Comparison of ENCODE assay signal across 8 mouse cellular contexts in genomic region chr17:70794291-70794690, GRCm38 (mm10). TPM values are rescaled to one million over a fixed set of nuclear protein-coding genes. Genes with fewer than 3 reads are reported as not detected.
A peak's percentile ranks its signal among the peaks of the same experiment; 100 is the strongest.
DNase-seq lines count a peak whose midpoint lies in the region; ATAC-seq and TF ChIP-seq lines count a peak whose summit lies in the region.
"Had no signal": no experiment of that assay in that cellular context is flagged by ENCODE, and none has a peak within 500 bp of the region (broad histone marks: within the 10 kb centered on the region; RNA-seq: fewer than 3 reads in every experiment).

No protein-coding gene starts in this region.

- H3K4me1 ChIP-seq in MEL (ENCODE audit: control insufficient read depth in 1 of 2, insufficient read depth in 2 of 2, low read length in 2 of 2): peaks cover 0 to 2% of the 10 kb centered on the region in 2 experiments; a peak in 1 of 4 replicates
- H3K4me1 ChIP-seq in intestine, embryonic 15.5 days (replicated peaks): peaks cover 6% of the 10 kb centered on the region; the same call in 1 of the 2 replicates
- H3K4me1 ChIP-seq in midbrain, embryonic 13.5 days (replicated peaks): peaks cover 14% of the 10 kb centered on the region
- H3K4me1 ChIP-seq in liver, embryonic 12.5 days: no peaks in the 10 kb centered on the region
- H3K4me1 ChIP-seq: megakaryocyte, embryonic 14.5 days had no signal

- no peak for TF ChIP-seq CTCF in MEL (IDR thresholded peaks at IDR 0.05 in 2 of 3, conservative IDR thresholded peaks at IDR 0.05 in 1 of 3; ENCODE audit: control insufficient read depth in 1 of 3, insufficient read depth in 1 of 3, low read depth in 2 of 3, low read length in 3 of 3, poor library complexity in 1 of 3, severe bottlenecking in 1 of 3)

- H3K4me2 ChIP-seq in intestine, embryonic 15.5 days (replicated peaks): peak overlapping the region; percentile 25
- H3K4me2 ChIP-seq in midbrain, embryonic 13.5 days (replicated peaks): no peak overlapping the region
- H3K4me2 ChIP-seq in liver, embryonic 12.5 days: no peak overlapping the region

- peaks cover 0 to 2% of the 10 kb centered on the region in 2 experiments; a peak in 1 of 4 replicates for H3K27me3 ChIP-seq in MEL (ENCODE audit: control insufficient read depth in 1 of 2, insufficient read depth in 2 of 2, low read length in 2 of 2)
- H3K27me3 ChIP-seq in intestine, embryonic 15.5 days (replicated peaks): no peaks in the 10 kb centered on the region
- H3K27me3 ChIP-seq in midbrain, embryonic 13.5 days: 0 out of 2 replicates have a peak, but pooled peaks cover 5% of the 10 kb centered on the region
- H3K27me3 ChIP-seq in liver, embryonic 12.5 days (replicated peaks): no peaks in the 10 kb centered on the region

- no peak overlapping the region for H3K9ac ChIP-seq in MEL (ENCODE audit: control insufficient read depth, low read depth, low read length, poor library complexity, severe bottlenecking)
- no peak overlapping the region for H3K9ac ChIP-seq in intestine, embryonic 15.5 days
- no peak overlapping the region for H3K9ac ChIP-seq in midbrain, embryonic 13.5 days (replicated peaks)
- H3K9ac ChIP-seq in liver, embryonic 12.5 days: no peak overlapping the region

- no peak for TF ChIP-seq RAD21 in MEL (IDR thresholded peaks at IDR 0.05; ENCODE audit: low read depth, low read length)

- TF ChIP-seq POLR2A in MEL (IDR thresholded peaks at IDR 0.05; ENCODE audit: control insufficient read depth in 1 of 2, insufficient read depth in 1 of 2, low read depth in 1 of 2, low read length in 2 of 2, poor library complexity in 1 of 2): no peak

- no peaks in the 10 kb centered on the region for H3K9me3 ChIP-seq in MEL (replicated peaks; ENCODE audit: insufficient read depth, low read length)
- no peaks in the 10 kb centered on the region for H3K9me3 ChIP-seq in intestine, embryonic 15.5 days
- H3K9me3 ChIP-seq in midbrain, embryonic 13.5 days: no peaks in the 10 kb centered on the region
- H3K9me3 ChIP-seq in liver, embryonic 12.5 days (replicated peaks): no peaks in the 10 kb centered on the region

- ATAC-seq in common myeloid progenitor, adult 5-6 weeks (replicated peaks; ENCODE audit: low read depth, poor library complexity, severe bottlenecking): 0 out of 2 replicates have a peak, but pooled peaks have one; percentile 32
- ATAC-seq in intestine, embryonic 15.5 days: peak; percentile 86
- ATAC-seq in midbrain, embryonic 13.5 days: peak; percentile 90
- no peak for ATAC-seq in liver, embryonic 12.5 days

- TF ChIP-seq EP300 in MEL (IDR thresholded peaks at IDR 0.05; ENCODE audit: low read depth in 1 of 2, low read length in 2 of 2): no peak

- no peaks in the 10 kb centered on the region for H3K79me2 ChIP-seq in MEL (ENCODE audit: control insufficient read depth, insufficient read depth, low read length, poor library complexity)

- H3K36me3 ChIP-seq in MEL (ENCODE audit: control insufficient read depth in 1 of 2, insufficient read depth in 2 of 2, low read length in 2 of 2): no peaks in the 10 kb centered on the region
- no peaks in the 10 kb centered on the region for H3K36me3 ChIP-seq in intestine, embryonic 15.5 days
- H3K36me3 ChIP-seq in midbrain, embryonic 13.5 days: no peaks in the 10 kb centered on the region
- no peaks in the 10 kb centered on the region for H3K36me3 ChIP-seq in liver, embryonic 12.5 days

- 14% methylated on average over 7 of the region's 7 CpGs for WGBS in intestine, embryonic 15.5 days
- WGBS in midbrain, embryonic 13.5 days: 1% methylated on average over 7 of the region's 7 CpGs
- WGBS in liver, embryonic 12.5 days (ENCODE audit: insufficient replicate concordance): 23% methylated on average over 7 of the region's 7 CpGs

- H3K4me3 ChIP-seq in MEL (ENCODE audit: control insufficient read depth in 1 of 2, insufficient read depth in 1 of 2, low read depth in 2 of 2, low read length in 2 of 2): peak overlapping the region in 1 of 2 experiments; percentile 26; a peak in 1 of 4 replicates
- no peak overlapping the region for H3K4me3 ChIP-seq in intestine, embryonic 15.5 days (replicated peaks)
- H3K4me3 ChIP-seq in midbrain, embryonic 13.5 days (replicated peaks): no peak overlapping the region
- H3K4me3 ChIP-seq in liver, embryonic 12.5 days: no peak overlapping the region
- H3K4me3 ChIP-seq: megakaryocyte, embryonic 14.5 days had no signal

- H3K27ac ChIP-seq in MEL (ENCODE audit: control insufficient read depth, low read depth, low read length): no peak overlapping the region
- H3K27ac ChIP-seq in intestine, embryonic 15.5 days: peak overlapping the region; percentile 11
- peak overlapping the region; percentile 72 for H3K27ac ChIP-seq in midbrain, embryonic 13.5 days
- H3K27ac ChIP-seq in liver, embryonic 12.5 days: no peak overlapping the region

- DNase-seq in MEL (ENCODE audit: low read depth, low spot score) (peak; percentile 16), adipocyte (ENCODE audit: low spot score) (no peak)
- DNase-seq in gastrocnemius, postnatal 25 days: peak; percentile 11

TF ChIP-seq in MEL, 35 proteins besides CTCF, POLR2A, EP300 and RAD21:
- TF ChIP-seq MEF2A (IDR thresholded peaks at IDR 0.05; ENCODE audit: extremely low read depth, insufficient replicate concordance, low read depth, low read length, poor library complexity, severe bottlenecking) (no peak), E2F4 (IDR thresholded peaks at IDR 0.05; ENCODE audit: borderline replicate concordance, low read depth, low read length) (no peak), HCFC1 (IDR thresholded peaks at IDR 0.05; ENCODE audit: low read depth, low read length) (no peak), BHLHE40 (IDR thresholded peaks at IDR 0.05; ENCODE audit: borderline replicate concordance, low read depth, low read length) (no peak), MAZ (IDR thresholded peaks at IDR 0.05; ENCODE audit: low read depth, low read length) (no peak), POLR2AphosphoS2 (IDR thresholded peaks at IDR 0.05; ENCODE audit: low read length) (no peak), UBTF (IDR thresholded peaks at IDR 0.05; ENCODE audit: borderline replicate concordance, insufficient read depth, low read depth, low read length) (no peak), GATA1 (IDR thresholded peaks at IDR 0.05; ENCODE audit: low read depth, low read length) (no peak), ZKSCAN1 (IDR thresholded peaks at IDR 0.05; ENCODE audit: low read depth, low read length) (no peak), USF1 (IDR thresholded peaks at IDR 0.05; ENCODE audit: low read depth, low read length) (no peak), JUND (IDR thresholded peaks at IDR 0.05; ENCODE audit: low read depth, low read length) (no peak), MXI1 (IDR thresholded peaks at IDR 0.05; ENCODE audit: low read depth, low read length) (no peak)

RNA-seq across cellular contexts. Expression of gene Tgif1, which starts 59.1 kb away (rescaled TPM):
- total RNA-seq in MEL (2012; rRNA removed): 9.1 and 10.9 TPM in 2 replicates
- 10 to 100 TPM in 1 of 2 experiments, not detected in 1; 29.5 TPM for polyA plus RNA-seq in MEL (2012; ENCODE audit: insufficient read depth in 1 of 2, insufficient read length in 2 of 2, low read depth in 1 of 2, low replicate concordance in 2 of 2, missing spikeins in 1 of 2)
- total RNA-seq in common myeloid progenitor, adult 5-6 weeks (2017): 40.0 and 57.5 TPM in 2 replicates
- 1 to 10 TPM; 3.8 to 4.4 TPM for total RNA-seq in gastrocnemius, postnatal 25 days (2021)
- 46.9 and 56.5 TPM in 2 replicates for polyA plus RNA-seq in intestine, embryonic 15.5 days (2015; fragmentation: Nextera tagmentation; extraction: Ambion mirVana)
- 25.0 and 29.6 TPM in 2 replicates for polyA plus RNA-seq in midbrain, embryonic 13.5 days (2015; fragmentation: Nextera tagmentation; extraction: Ambion mirVana)
- polyA plus RNA-seq in liver, embryonic 12.5 days (2016; fragmentation: Nextera tagmentation; extraction: Ambion mirVana): 13.3 and 13.8 TPM in 2 replicates

Comparison
In these comparisons a context has a peak if more than half of its experiments do, and no peak if none do; other contexts are left out.
1. H3K27ac ChIP-seq: peak in intestine, embryonic 15.5 days (single experiment) and midbrain, embryonic 13.5 days (single experiment); none in MEL (single experiment) and liver, embryonic 12.5 days (single experiment).